Mouse (Mus musculus): ENCODE measurements around the gene Gjc1. TPM values are rescaled to one million over a fixed set of nuclear protein-coding genes. Genes with fewer than 3 reads are reported as not detected.

Gjc1 gene
- polyA plus RNA-seq, 1 experiment from 2014 or later: 87.8 TPM

- no peaks in the 10 kb centered on the region for H3K36me3 ChIP-seq (ENCODE audit: control insufficient read depth, insufficient read depth, low read length)
- H3K4me3 ChIP-seq (ENCODE audit: low read depth, low read length): no peak overlapping the region
- H3K9ac ChIP-seq (ENCODE audit: low read length): no peak overlapping the region
- peaks cover 12% of the 10 kb centered on the region for H3K4me1 ChIP-seq (ENCODE audit: control insufficient read depth, insufficient read depth, low read length)
- H3K27ac ChIP-seq (ENCODE audit: low read depth, low read length): no peak overlapping the region
- no peak overlapping the region for H3K4me2 ChIP-seq
- ATAC-seq (ENCODE audit: low FRiP score) (no peak), DNase-seq (ENCODE audit: low spot score, missing footprints) (no peak)
- no peaks in the 10 kb centered on the region for H3K9me3 ChIP-seq (ENCODE audit: control insufficient read depth, low read length)
- no peaks in the 10 kb centered on the region for H3K27me3 ChIP-seq (ENCODE audit: control insufficient read depth, insufficient read depth, low read length)
- WGBS: 39% methylated on average over 5 of the region's 5 CpGs
Observed at GRCm38 (mm10) chr11:102778597-102778996, 40.9 kb downstream of the Gjc1 start.

DNA sequence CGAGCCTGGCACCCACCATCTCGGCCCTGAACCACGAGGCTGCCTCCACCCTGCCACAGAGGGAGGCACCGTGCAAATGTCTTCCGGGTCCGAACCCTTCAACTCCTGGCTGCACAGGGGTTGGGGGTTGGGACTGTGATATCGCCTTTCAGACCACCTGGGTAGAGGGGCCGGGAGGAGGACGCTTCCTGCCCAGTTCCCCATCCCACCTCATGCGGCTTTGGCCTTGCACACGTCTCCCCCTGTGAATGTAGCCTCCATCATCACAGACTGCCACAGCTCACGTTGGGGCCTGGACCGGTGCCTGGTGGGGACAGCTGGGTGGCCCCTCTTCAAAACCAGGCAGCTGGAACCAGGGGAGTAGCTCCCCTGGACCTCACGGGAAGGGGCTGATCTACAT, 41.3 kb downstream of the Gjc1 start:
- Histone ChIP-seq H3K27ac (ENCODE audit: low read depth, low read length) (no peak overlapping the region), H3K4me3 (ENCODE audit: low read depth, low read length) (no peak overlapping the region)

GRCm38 (mm10) chr11:102777598-102777997, 41.9 kb downstream of the Gjc1 start:
- no peak for ATAC-seq (ENCODE audit: low FRiP score)
- Histone ChIP-seq H3K4me3 (ENCODE audit: low read depth, low read length) (no peak overlapping the region), H3K36me3 (ENCODE audit: control insufficient read depth, insufficient read depth, low read length) (no peaks in the 10 kb centered on the region), H3K27ac (ENCODE audit: low read depth, low read length) (no peak overlapping the region), H3K27me3 (ENCODE audit: control insufficient read depth, insufficient read depth, low read length) (no peaks in the 10 kb centered on the region), H3K4me2 (peak overlapping the region; percentile 32), H3K9ac (ENCODE audit: low read length) (peak overlapping the region; percentile 49), H3K4me1 (ENCODE audit: control insufficient read depth, insufficient read depth, low read length) (peaks cover 19% of the 10 kb centered on the region), H3K9me3 (ENCODE audit: control insufficient read depth, low read length) (no peaks in the 10 kb centered on the region)
- WGBS: 27% methylated on average over 21 of the region's 21 CpGs
- DNase-seq (ENCODE audit: low spot score, missing footprints): peak; percentile 96

More for the DNA sequence above, 41.3 kb downstream of the Gjc1 start:
- Histone ChIP-seq H3K9ac (ENCODE audit: low read length) (peak overlapping the region; percentile 49), H3K4me2 (no peak overlapping the region), H3K9me3 (ENCODE audit: control insufficient read depth, low read length) (no peaks in the 10 kb centered on the region), H3K4me1 (ENCODE audit: control insufficient read depth, insufficient read depth, low read length) (peaks cover 13% of the 10 kb centered on the region), H3K27me3 (ENCODE audit: control insufficient read depth, insufficient read depth, low read length) (no peaks in the 10 kb centered on the region), H3K36me3 (ENCODE audit: control insufficient read depth, insufficient read depth, low read length) (no peaks in the 10 kb centered on the region)
- ATAC-seq (ENCODE audit: low FRiP score) (no peak), DNase-seq (ENCODE audit: low spot score, missing footprints) (no peak)
- 34% methylated on average over 14 of the region's 14 CpGs for WGBS

DNA sequence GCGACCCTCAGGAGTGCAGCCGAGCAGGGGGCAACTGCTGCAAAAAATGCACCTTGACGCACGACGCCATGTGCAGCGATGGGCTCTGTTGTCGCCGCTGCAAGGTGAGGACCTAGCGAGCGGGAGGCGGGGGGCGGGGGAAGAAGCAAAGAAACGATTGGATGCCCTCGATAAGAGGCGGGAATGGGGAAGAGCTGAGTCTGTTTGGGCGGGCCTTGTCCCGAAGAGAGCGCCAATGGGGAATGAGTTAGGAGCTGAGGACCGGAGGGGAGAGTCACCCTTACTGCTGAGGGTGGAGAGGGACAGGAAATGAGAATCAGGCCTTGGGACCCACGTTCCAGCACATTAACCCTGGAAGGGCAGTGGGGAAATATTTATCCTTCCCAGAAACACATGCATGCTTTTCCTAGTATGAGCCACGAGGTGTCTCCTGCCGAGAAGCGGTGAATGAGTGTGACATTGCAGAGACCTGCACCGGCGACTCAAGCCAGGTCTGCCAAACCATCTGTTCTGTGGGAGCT, 44.8 kb downstream of the Gjc1 start:
- H3K4me1 ChIP-seq (ENCODE audit: control insufficient read depth, insufficient read depth, low read length): peaks cover 35% of the 10 kb centered on the region
- DNase-seq (ENCODE audit: low spot score, missing footprints): peak; percentile 97
- no peaks in the 10 kb centered on the region for H3K36me3 ChIP-seq (ENCODE audit: control insufficient read depth, insufficient read depth, low read length)
- H3K9me3 ChIP-seq (ENCODE audit: control insufficient read depth, low read length): no peaks in the 10 kb centered on the region
- H3K27me3 ChIP-seq (ENCODE audit: control insufficient read depth, insufficient read depth, low read length): peaks cover 2% of the 10 kb centered on the region; the same call in 1 of the 2 replicates
- peak overlapping the region; percentile 67 for H3K27ac ChIP-seq (ENCODE audit: low read depth, low read length)
- peak overlapping the region; percentile 52 for H3K4me3 ChIP-seq (ENCODE audit: low read depth, low read length)
- 5% methylated on average over 25 of the region's 25 CpGs for WGBS
- peak; percentile 80 for ATAC-seq (ENCODE audit: low FRiP score)
- H3K9ac ChIP-seq (ENCODE audit: low read length): peak overlapping the region; percentile 91
- peak overlapping the region; percentile 98 for H3K4me2 ChIP-seq

- Histone ChIP-seq H3K9me3 (ENCODE audit: control insufficient read depth, low read length) (no peaks in the 10 kb centered on the region), H3K4me3 (ENCODE audit: low read depth, low read length) (peak overlapping the region; percentile 52), H3K36me3 (ENCODE audit: control insufficient read depth, insufficient read depth, low read length) (no peaks in the 10 kb centered on the region), H3K4me2 (peak overlapping the region; percentile 98), H3K4me1 (ENCODE audit: control insufficient read depth, insufficient read depth, low read length) (peaks cover 35% of the 10 kb centered on the region), H3K9ac (ENCODE audit: low read length) (peak overlapping the region; percentile 91), H3K27me3 (ENCODE audit: control insufficient read depth, insufficient read depth, low read length) (peaks cover 2% of the 10 kb centered on the region; the same call in 1 of the 2 replicates), H3K27ac (ENCODE audit: low read depth, low read length) (peak overlapping the region; percentile 67)
- DNase-seq (ENCODE audit: low spot score, missing footprints): peak; percentile 100
- 0% methylated on average over 46 of the region's 46 CpGs for WGBS
- ATAC-seq (ENCODE audit: low FRiP score): peak; percentile 51
Observed at GRCm38 (mm10) chr11:102773713-102774611, 45.5 kb downstream of the Gjc1 start.

GRCm38 (mm10) chr11:102772771-102773700, 46.5 kb downstream of the Gjc1 start:
- ATAC-seq (ENCODE audit: low FRiP score) (no peak), DNase-seq (ENCODE audit: low spot score, missing footprints) (no peak)
- H3K36me3 ChIP-seq (ENCODE audit: control insufficient read depth, insufficient read depth, low read length): no peaks in the 10 kb centered on the region
- peaks cover 32% of the 10 kb centered on the region for H3K4me1 ChIP-seq (ENCODE audit: control insufficient read depth, insufficient read depth, low read length)
- WGBS: 66% methylated on average over 18 of the region's 18 CpGs
- peak overlapping the region; percentile 16; the same call in 1 of the 2 replicates for H3K9ac ChIP-seq (ENCODE audit: low read length)
- H3K9me3 ChIP-seq (ENCODE audit: control insufficient read depth, low read length): no peaks in the 10 kb centered on the region
- H3K27ac ChIP-seq (ENCODE audit: low read depth, low read length): peak overlapping the region; percentile 14; the same call in 1 of the 2 replicates
- H3K27me3 ChIP-seq (ENCODE audit: control insufficient read depth, insufficient read depth, low read length): peaks cover 2% of the 10 kb centered on the region; the same call in 1 of the 2 replicates
- no peak overlapping the region for H3K4me3 ChIP-seq (ENCODE audit: low read depth, low read length)
- no peak overlapping the region for H3K4me2 ChIP-seq

GRCm38 (mm10) chr11:102771916-102772714, 47.4 kb downstream of the Gjc1 start:
- H3K4me1 ChIP-seq (ENCODE audit: control insufficient read depth, insufficient read depth, low read length): peaks cover 28% of the 10 kb centered on the region
- WGBS: 24% methylated on average over 16 of the region's 16 CpGs

More at GRCm38 (mm10) chr11:102771916-102772714, 47.4 kb downstream of the Gjc1 start:
- Histone ChIP-seq H3K27me3 (ENCODE audit: control insufficient read depth, insufficient read depth, low read length) (peaks cover 2% of the 10 kb centered on the region; the same call in 1 of the 2 replicates), H3K9ac (ENCODE audit: low read length) (peak overlapping the region; percentile 38; the same call in 1 of the 2 replicates), H3K4me2 (no peak overlapping the region), H3K4me3 (ENCODE audit: low read depth, low read length) (no peak overlapping the region), H3K27ac (ENCODE audit: low read depth, low read length) (0 out of 2 replicates have a peak overlapping the region, but pooled peaks have one; percentile 20), H3K9me3 (ENCODE audit: control insufficient read depth, low read length) (no peaks in the 10 kb centered on the region), H3K36me3 (ENCODE audit: control insufficient read depth, insufficient read depth, low read length) (no peaks in the 10 kb centered on the region)
- DNase-seq (ENCODE audit: low spot score, missing footprints) (no peak), ATAC-seq (ENCODE audit: low FRiP score) (no peak)

Data from midbrain, embryonic 11.5 days (tissue).